Mouse (Mus musculus) adrenal gland, adult (tissue): Measurements from ENCODE around the gene Rbm3.
A peak's percentile ranks its signal among the peaks of the same experiment; 100 is the strongest.
"Not testable (repeated sequence)": the region's sequence is repeated elsewhere in the genome, so short reads cannot be mapped to it uniquely, and the experiment has no call there.

ENCODE experiments used
- DNase-seq, 2 experiments: peaks; one replicate each; pipeline ENCODE4 v3.0.0; 2022 to 2023; ENCODE audit warnings: low spot score in 1 of 2; ENCODE audit not compliant: inconsistent age in 2 of 2

The Rbm3 gene

GRCm38 (mm10) chrX:8132017-8132976 lies 13.4 kb downstream of the Rbm3 start, which contains the start of gene Wdr13:
Wdr13 (minus strand) TSS chrX:8132892.
- peak; percentile 93 to 96 for DNase-seq

GRCm38 (mm10) chrX:8131393-8131792 lies 14.3 kb downstream of the Rbm3 start:
- DNase-seq = peak; percentile 38 to 52

GRCm38 (mm10) chrX:8125235-8125634 lies 20.4 kb downstream of the Rbm3 start:
- no peak for DNase-seq

- no peak for DNase-seq
These were observed 21.7 kb downstream of the Rbm3 start for GRCm38 (mm10) chrX:8123821-8124470.

GRCm38 (mm10) chrX:8117264-8117663 lies 28.4 kb downstream of the Rbm3 start:
- DNase-seq = no peak

GRCm38 (mm10) chrX:8115275-8115674 lies 30.4 kb downstream of the Rbm3 start:
- peak in 1 of 2 experiments; percentile 27 for DNase-seq

- DNase-seq = no peak
These were observed 40.7 kb downstream of the Rbm3 start for GRCm38 (mm10) chrX:8105019-8105418.

GRCm38 (mm10) chrX:8102213-8102668 lies 43.4 kb downstream of the Rbm3 start:
- peak; percentile 27 to 49 for DNase-seq

- DNase-seq = peak in 1 of 2 experiments; percentile 30
These were observed 44.7 kb downstream of the Rbm3 start for GRCm38 (mm10) chrX:8101017-8101416.

- no peak for DNase-seq
These were observed 46.2 kb downstream of the Rbm3 start for GRCm38 (mm10) chrX:8099435-8099834.

- peak; percentile 96 to 97 for DNase-seq
These were observed 48.9 kb downstream of the Rbm3 start for GRCm38 (mm10) chrX:8096787-8097242.

- peak; percentile 89 to 97 for DNase-seq
These were observed 49.5 kb downstream of the Rbm3 start for GRCm38 (mm10) chrX:8096068-8096786.

- no peak for DNase-seq
These were observed 50.1 kb downstream of the Rbm3 start for GRCm38 (mm10) chrX:8095546-8095945.

- not testable (repeated sequence) for DNase-seq
These were observed 54.7 kb downstream of the Rbm3 start for GRCm38 (mm10) chrX:8090954-8091347.

- peak in 1 of 2 experiments; percentile 33 for DNase-seq
These were observed 55.2 kb downstream of the Rbm3 start, which contains the start of gene Was for GRCm38 (mm10) chrX:8090346-8090953. Was (minus strand) TSS chrX:8090498.

- no peak for DNase-seq
These were observed 55.9 kb downstream of the Rbm3 start for GRCm38 (mm10) chrX:8089746-8090145.
